ENCODE assay signal across 42 mouse cellular contexts in the genomic region with DNA sequence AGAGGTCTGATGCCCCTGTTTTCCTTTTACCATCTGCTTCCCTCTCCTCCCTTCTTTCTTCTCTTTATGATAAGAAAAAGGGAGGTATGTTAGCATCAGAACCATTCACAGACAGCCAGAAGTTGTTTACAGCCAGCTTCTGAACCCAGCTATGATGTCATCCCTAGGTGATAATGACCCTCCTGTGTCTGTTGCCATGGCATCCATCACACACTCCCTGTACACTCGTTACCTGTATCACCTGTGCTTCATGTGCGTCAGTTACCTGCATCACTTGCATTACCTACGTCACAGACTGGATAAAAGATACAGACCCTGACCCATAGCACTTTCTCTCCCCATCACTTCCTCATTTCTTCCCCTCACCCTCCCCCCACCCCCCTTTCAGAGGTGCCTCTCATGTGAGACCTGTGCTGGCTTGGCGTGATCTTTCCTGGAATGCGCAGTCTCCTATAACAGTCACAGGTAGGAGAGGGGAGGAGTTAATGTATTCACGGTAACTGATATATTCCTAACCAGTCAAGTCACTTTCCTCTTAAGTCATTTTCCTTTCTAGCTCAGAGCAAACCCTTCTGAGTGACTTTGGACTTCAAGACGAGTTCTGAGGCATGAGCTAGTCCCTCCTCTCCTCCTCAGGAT. TPM values are rescaled to one million over a fixed set of nuclear protein-coding genes. Genes with fewer than 3 reads are reported as not detected.
DNase-seq lines count a peak whose midpoint lies in the region; ATAC-seq and TF ChIP-seq lines count a peak whose summit lies in the region.
"Had no signal": no experiment of that assay in that cellular context is flagged by ENCODE, and none has a peak within 500 bp of the region (broad histone marks: within the 10 kb centered on the region; RNA-seq: fewer than 3 reads in every experiment).

No protein-coding gene starts in this region.

- H3K4me1 ChIP-seq in hindbrain, postnatal 0 days (ENCODE audit: insufficient read depth, low read length) = no peaks in the 10 kb centered on the region
- H3K4me1 ChIP-seq in hindbrain, embryonic 12.5 days = no peaks in the 10 kb centered on the region; the same call in 1 of the 2 replicates
- H3K4me1 ChIP-seq in testis, adult 2 months (ENCODE audit: control insufficient read depth, insufficient read depth, low read length) = no peaks in the 10 kb centered on the region
- H3K4me1 ChIP-seq: liver, embryonic 13.5 days; midbrain, embryonic 12.5 days had no signal

- H3K36me3 ChIP-seq in hindbrain, postnatal 0 days (ENCODE audit: insufficient read depth, low read length) = no peaks in the 10 kb centered on the region
- H3K36me3 ChIP-seq in hindbrain, embryonic 12.5 days = no peaks in the 10 kb centered on the region
- no peaks in the 10 kb centered on the region for H3K36me3 ChIP-seq in testis, adult 2 months (ENCODE audit: control insufficient read depth, insufficient read depth, low read length)
- H3K36me3 ChIP-seq: embryonic facial prominence, embryonic 13.5 days; forebrain, embryonic 12.5 days; limb, embryonic 10.5 days; limb, embryonic 15.5 days; liver, embryonic 13.5 days; midbrain, embryonic 12.5 days; neural tube, embryonic 15.5 days had no signal

- TF ChIP-seq CTCF in hindbrain, postnatal 0 days (IDR thresholded peaks at IDR 0.05; ENCODE audit: low read depth) = no peak
- TF ChIP-seq CTCF in testis, adult 2 months (IDR thresholded peaks at IDR 0.05; ENCODE audit: control insufficient read depth, insufficient read depth, insufficient replicate concordance, low read depth, low read length) = no peak

- WGBS in hindbrain, postnatal 0 days = 74% methylated on average over 7 of the region's 7 CpGs
- 73% methylated on average over 7 of the region's 7 CpGs for WGBS in hindbrain, embryonic 12.5 days

- no peaks in the 10 kb centered on the region for H3K27me3 ChIP-seq in hindbrain, postnatal 0 days (ENCODE audit: insufficient read depth, low read length)
- H3K27me3 ChIP-seq in hindbrain, embryonic 12.5 days = no peaks in the 10 kb centered on the region
- H3K27me3 ChIP-seq in testis, adult 2 months (ENCODE audit: control insufficient read depth, insufficient read depth, low read length) = no peaks in the 10 kb centered on the region
- H3K27me3 ChIP-seq: CH12.LX; embryonic facial prominence, embryonic 13.5 days; forebrain, embryonic 12.5 days; limb, embryonic 15.5 days; liver, embryonic 13.5 days; midbrain, embryonic 12.5 days; neural tube, embryonic 15.5 days had no signal

- H3K4me3 ChIP-seq in hindbrain, postnatal 0 days (ENCODE audit: low read length) = no peak overlapping the region
- H3K4me3 ChIP-seq in hindbrain, embryonic 12.5 days = no peak overlapping the region
- H3K4me3 ChIP-seq in testis, adult 2 months (ENCODE audit: control insufficient read depth, low read depth, low read length) = peak overlapping the region; percentile 69
- H3K4me3 ChIP-seq: embryonic facial prominence, embryonic 13.5 days; forebrain, embryonic 12.5 days; limb, embryonic 10.5 days; limb, embryonic 15.5 days; liver, embryonic 13.5 days; midbrain, embryonic 12.5 days; neural tube, embryonic 15.5 days had no signal

- no peak for DNase-seq in hindbrain, postnatal 0 days (ENCODE audit: low spot score)
- DNase-seq in testis, postnatal 14 days (ENCODE audit: low spot score) = no peak
- DNase-seq in c-Kit-positive CD71-positive TER-119-positive erythroid progenitor cells, embryonic 14.5 days (ENCODE audit: low spot score) = no peak
- DNase-seq in kidney, adult 11 months = no peak
- DNase-seq: adrenal gland, adult 2 months; cerebellum, adult 8-10 months; cerebellum, postnatal 25 days; embryo, embryonic 11 days; gastrocnemius, postnatal 10 days; heart, postnatal 36 days; kidney, adult 9 months; kidney, postnatal 10 days; layer of hippocampus, adult 9-11 months; liver, embryonic 13.5 days; lung, adult 18-20 months; retina, postnatal 1 day; right cerebral cortex, postnatal 14 days; thymus, postnatal 4 days had no signal

- no peaks in the 10 kb centered on the region for H3K9me3 ChIP-seq in hindbrain, postnatal 0 days (ENCODE audit: low read length)
- no peaks in the 10 kb centered on the region for H3K9me3 ChIP-seq in hindbrain, embryonic 12.5 days (replicated peaks)
- H3K9me3 ChIP-seq: embryonic facial prominence, embryonic 13.5 days; forebrain, embryonic 12.5 days; limb, embryonic 10.5 days; limb, embryonic 15.5 days; liver, embryonic 13.5 days; midbrain, embryonic 12.5 days; neural tube, embryonic 15.5 days had no signal

- TF ChIP-seq POLR2A in testis, adult 2 months (IDR thresholded peaks at IDR 0.05; ENCODE audit: control insufficient read depth, low read depth, low read length) = no peak

- no peak overlapping the region for H3K27ac ChIP-seq in hindbrain, postnatal 0 days
- H3K27ac ChIP-seq in hindbrain, embryonic 12.5 days = no peak overlapping the region
- H3K27ac ChIP-seq in testis, adult 2 months (ENCODE audit: control insufficient read depth, insufficient read depth, low read depth, low read length) = peak overlapping the region; percentile 68; the same call in 1 of the 2 replicates
- H3K27ac ChIP-seq: embryonic facial prominence, embryonic 13.5 days; hindbrain, embryonic 14.5 days; limb, embryonic 10.5 days; limb, embryonic 15.5 days; liver, embryonic 13.5 days; macrophage; midbrain, embryonic 12.5 days; neural tube, embryonic 15.5 days had no signal

- H3K9ac ChIP-seq in hindbrain, postnatal 0 days (replicated peaks; ENCODE audit: low read length) = no peak overlapping the region
- no peak overlapping the region for H3K9ac ChIP-seq in hindbrain, embryonic 12.5 days
- H3K9ac ChIP-seq: embryonic facial prominence, embryonic 13.5 days; forebrain, embryonic 12.5 days; hindbrain, embryonic 14.5 days; limb, embryonic 15.5 days; liver, embryonic 13.5 days; midbrain, embryonic 12.5 days; neural tube, embryonic 15.5 days had no signal

- no peak overlapping the region for H3K4me2 ChIP-seq in hindbrain, postnatal 0 days (ENCODE audit: low read depth, low read length)
- no peak overlapping the region for H3K4me2 ChIP-seq in hindbrain, embryonic 12.5 days (replicated peaks)
- H3K4me2 ChIP-seq: embryonic facial prominence, embryonic 13.5 days; forebrain, embryonic 12.5 days; heart, embryonic 11.5 days; hindbrain, embryonic 14.5 days; limb, embryonic 15.5 days; liver, embryonic 13.5 days; midbrain, embryonic 12.5 days; neural tube, embryonic 15.5 days had no signal

- peak; percentile 63; the same call in 1 of the 2 replicates for ATAC-seq in hindbrain, postnatal 0 days
- ATAC-seq in hindbrain, embryonic 12.5 days (ENCODE audit: low FRiP score) = no peak
- peak; percentile 18; the same call in 1 of the 2 replicates for ATAC-seq in megakaryocyte progenitor cell, adult 5-6 weeks (replicated peaks; ENCODE audit: poor library complexity)
- ATAC-seq: activated CD4-positive, CD25-positive, alpha-beta regulatory T cell, adult 4 months; lung, postnatal 0 days had no signal

RNA-seq across cellular contexts. Expression of a gene that starts 27.9 kb away (rescaled TPM):
- total RNA-seq in hindbrain, postnatal 0 days (2014; rRNA removed) = not detected in 2 replicates
- not detected in 2 replicates for polyA plus RNA-seq in hindbrain, postnatal 0 days (2015; fragmentation: Nextera tagmentation; extraction: Ambion mirVana)
- polyA plus RNA-seq in hindbrain, embryonic 12.5 days (2016; fragmentation: Nextera tagmentation; extraction: Ambion mirVana) = not detected in 2 replicates
- polyA plus RNA-seq in testis, adult 2 months (2012; rRNA removed) = not detected in 2 replicates
- total RNA-seq in megakaryocyte progenitor cell, adult 5-6 weeks (2015) = not detected in 2 replicates
- total RNA-seq in megakaryocyte progenitor cell, adult 5-6 weeks (2017) = not detected in 2 replicates
- total RNA-seq: adrenal gland, adult 2 months; adrenal gland, postnatal 4 days; CH12.LX; ES-E14 had no signal
- polyA plus RNA-seq: activated CD4-positive, CD25-positive, alpha-beta regulatory T cell, adult 4 months; adrenal gland, adult 2 months; C2C12; embryonic facial prominence, embryonic 13.5 days; forebrain, embryonic 12.5 days; gonadal fat pad, adult 2 months; heart, embryonic 11.5 days; heart, embryonic 16.5 days; hindbrain, embryonic 14.5 days; intestine, embryonic 14.5 days; limb, embryonic 10.5 days; limb, embryonic 15.5 days; liver, embryonic 13.5 days; macrophage; midbrain, embryonic 12.5 days; neural tube, embryonic 15.5 days; small intestine, adult 2 months; stomach, embryonic 16.5 days; thymus, postnatal 0 days had no signal
